Mouse (Mus musculus): ENCODE data around the gene Scamp2. TPM values are rescaled to one million over a fixed set of nuclear protein-coding genes. Genes with fewer than 3 reads are reported as not detected.

The Scamp2 gene
- polyA plus RNA-seq, 1 experiment from 2014 or later: 53.4 TPM

DNA sequence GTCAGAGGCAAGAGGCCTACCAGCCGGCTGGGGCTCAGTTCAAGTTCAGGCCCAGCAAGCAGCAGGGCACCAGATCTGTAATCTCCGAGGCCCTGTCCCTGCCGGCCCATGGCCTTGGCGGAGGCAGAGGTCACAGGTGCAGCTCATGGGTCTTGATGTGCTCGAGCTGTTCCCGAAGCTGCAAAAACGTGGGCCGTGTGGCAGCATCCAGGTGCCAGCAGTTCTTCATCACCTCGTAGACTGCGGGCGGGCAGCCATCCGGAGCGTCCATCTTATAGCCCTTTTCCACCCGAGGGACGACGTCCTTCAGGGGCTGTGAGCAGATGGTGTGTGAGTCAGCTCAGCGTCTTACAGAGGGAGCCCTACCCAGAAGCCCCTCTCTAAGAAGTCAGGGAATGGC is 66.4 kb downstream of the Scamp2 start:
- H3K9me3 ChIP-seq (replicated peaks; ENCODE audit: control insufficient read depth, low read length): no peaks in the 10 kb centered on the region
- H3K9ac ChIP-seq (ENCODE audit: low read length): no peak overlapping the region
- no peaks in the 10 kb centered on the region for H3K27me3 ChIP-seq (ENCODE audit: control insufficient read depth, insufficient read depth, low read length)
- no peaks in the 10 kb centered on the region for H3K4me1 ChIP-seq (ENCODE audit: control insufficient read depth, insufficient read depth, low read length)
- H3K27ac ChIP-seq (ENCODE audit: low read length): no peak overlapping the region
- no peak overlapping the region for H3K4me2 ChIP-seq (ENCODE audit: low read depth, low read length)
- WGBS: 90% methylated on average over 17 of the region's 17 CpGs
- no peak for ATAC-seq (replicated peaks; ENCODE audit: extremely low read depth, insufficient read depth, low FRiP score)
- peaks cover 35% of the 10 kb centered on the region for H3K36me3 ChIP-seq (ENCODE audit: control insufficient read depth, insufficient read depth)
- no peak overlapping the region for H3K4me3 ChIP-seq (ENCODE audit: low read length)

DNA sequence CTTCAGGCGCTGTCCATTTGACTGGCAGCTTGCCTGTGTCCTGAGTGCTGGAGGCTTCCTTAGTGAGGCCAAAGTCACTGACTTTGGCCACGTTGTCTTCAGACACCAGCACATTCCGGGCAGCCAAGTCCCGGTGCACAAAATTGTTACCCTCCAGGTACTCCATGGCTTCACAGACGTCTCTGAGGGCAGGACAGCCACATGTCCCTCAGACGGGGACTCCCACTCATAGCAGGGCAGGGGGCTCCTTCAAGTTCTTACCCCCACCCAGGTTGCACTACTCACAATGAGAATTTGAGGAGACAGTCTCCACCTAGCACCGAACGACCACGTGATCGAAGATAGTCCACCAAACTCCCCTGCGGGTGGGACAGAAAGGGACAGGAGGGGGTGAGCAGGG is 67.1 kb downstream of the Scamp2 start:
- Histone ChIP-seq H3K9me3 (replicated peaks; ENCODE audit: control insufficient read depth, low read length) (no peaks in the 10 kb centered on the region), H3K4me1 (ENCODE audit: control insufficient read depth, insufficient read depth, low read length) (no peaks in the 10 kb centered on the region), H3K9ac (ENCODE audit: low read length) (no peak overlapping the region), H3K27ac (ENCODE audit: low read length) (no peak overlapping the region), H3K4me3 (ENCODE audit: low read length) (no peak overlapping the region), H3K27me3 (ENCODE audit: control insufficient read depth, insufficient read depth, low read length) (no peaks in the 10 kb centered on the region), H3K4me2 (ENCODE audit: low read depth, low read length) (no peak overlapping the region), H3K36me3 (ENCODE audit: control insufficient read depth, insufficient read depth) (peaks cover 35% of the 10 kb centered on the region)
- WGBS: 89% methylated on average over 11 of the region's 11 CpGs
- no peak for ATAC-seq (replicated peaks; ENCODE audit: extremely low read depth, insufficient read depth, low FRiP score)

DNA sequence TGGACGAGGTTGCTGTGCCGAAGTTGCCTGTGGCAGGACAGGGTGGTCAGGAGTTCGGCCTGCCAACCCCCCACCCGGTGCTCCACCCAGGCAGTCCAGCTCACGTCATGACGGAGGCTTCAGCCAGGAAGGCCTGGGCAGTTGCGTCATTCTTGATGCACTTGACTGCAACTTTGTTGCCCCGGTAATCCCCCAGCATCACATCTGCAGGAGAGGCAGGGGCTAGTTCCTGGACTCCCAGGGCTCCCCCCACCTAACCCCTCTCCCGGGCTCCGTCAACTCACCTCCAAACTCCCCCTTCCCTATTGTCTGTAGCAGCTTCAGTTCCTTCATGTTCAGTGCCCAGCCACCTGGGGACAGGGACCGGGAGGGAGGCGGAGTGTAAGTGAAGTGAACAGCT is 68.0 kb downstream of the Scamp2 start:
- Histone ChIP-seq H3K4me2 (ENCODE audit: low read depth, low read length) (no peak overlapping the region), H3K9me3 (replicated peaks; ENCODE audit: control insufficient read depth, low read length) (no peaks in the 10 kb centered on the region), H3K36me3 (ENCODE audit: control insufficient read depth, insufficient read depth) (peaks cover 35% of the 10 kb centered on the region), H3K9ac (ENCODE audit: low read length) (no peak overlapping the region), H3K27me3 (ENCODE audit: control insufficient read depth, insufficient read depth, low read length) (no peaks in the 10 kb centered on the region), H3K4me1 (ENCODE audit: control insufficient read depth, insufficient read depth, low read length) (peaks cover 4% of the 10 kb centered on the region), H3K27ac (ENCODE audit: low read length) (no peak overlapping the region), H3K4me3 (ENCODE audit: low read length) (no peak overlapping the region)
- WGBS: 86% methylated on average over 12 of the region's 12 CpGs
- ATAC-seq (replicated peaks; ENCODE audit: extremely low read depth, insufficient read depth, low FRiP score): no peak

DNA sequence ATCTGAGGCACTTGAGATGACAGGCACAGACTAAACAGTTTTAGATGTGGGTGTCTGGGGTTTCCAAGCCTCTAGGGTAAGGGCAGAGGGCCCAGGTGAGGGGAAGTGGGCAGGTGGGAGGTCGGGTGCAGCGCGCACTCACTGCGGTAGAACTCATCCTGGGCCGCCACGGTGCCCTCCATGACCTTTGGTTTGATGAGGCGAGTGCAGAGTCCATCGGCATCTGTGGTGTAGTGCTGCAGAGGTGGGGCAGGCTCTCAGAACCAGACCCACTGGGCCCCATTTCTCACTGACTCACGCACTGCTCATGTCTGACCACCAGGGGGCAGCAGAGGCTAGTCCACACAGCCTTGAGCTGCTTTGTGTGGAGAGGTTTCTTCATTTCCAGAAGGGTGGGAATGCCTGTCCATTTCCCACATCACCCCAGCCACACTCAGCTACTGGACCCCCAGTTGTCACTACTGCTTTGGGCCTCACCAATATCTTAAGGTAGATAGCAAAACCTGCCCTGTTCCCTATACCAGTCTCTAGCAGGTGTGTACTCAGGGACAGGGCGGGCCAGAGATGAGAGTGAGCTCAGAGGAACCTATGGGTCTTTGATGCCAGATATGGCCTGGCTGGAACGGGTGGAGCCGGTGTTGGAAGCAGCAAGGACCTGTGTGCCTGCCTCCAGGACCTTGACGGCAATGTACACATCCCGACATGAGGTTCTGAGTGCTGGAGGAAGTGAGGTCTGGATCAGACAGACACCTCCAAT is 68.6 kb downstream of the Scamp2 start:
- H3K4me1 ChIP-seq (ENCODE audit: control insufficient read depth, insufficient read depth, low read length): peaks cover 9% of the 10 kb centered on the region
- no peaks in the 10 kb centered on the region for H3K27me3 ChIP-seq (ENCODE audit: control insufficient read depth, insufficient read depth, low read length)
- H3K4me2 ChIP-seq (ENCODE audit: low read depth, low read length): no peak overlapping the region
- no peak overlapping the region for H3K9ac ChIP-seq (ENCODE audit: low read length)
- H3K4me3 ChIP-seq (ENCODE audit: low read length): no peak overlapping the region
- ATAC-seq (replicated peaks; ENCODE audit: extremely low read depth, insufficient read depth, low FRiP score): peak; percentile 68
- WGBS: 65% methylated on average over 14 of the region's 14 CpGs
- H3K9me3 ChIP-seq (replicated peaks; ENCODE audit: control insufficient read depth, low read length): no peaks in the 10 kb centered on the region
- peaks cover 35% of the 10 kb centered on the region for H3K36me3 ChIP-seq (ENCODE audit: control insufficient read depth, insufficient read depth)
- no peak overlapping the region for H3K27ac ChIP-seq (ENCODE audit: low read length)

DNA sequence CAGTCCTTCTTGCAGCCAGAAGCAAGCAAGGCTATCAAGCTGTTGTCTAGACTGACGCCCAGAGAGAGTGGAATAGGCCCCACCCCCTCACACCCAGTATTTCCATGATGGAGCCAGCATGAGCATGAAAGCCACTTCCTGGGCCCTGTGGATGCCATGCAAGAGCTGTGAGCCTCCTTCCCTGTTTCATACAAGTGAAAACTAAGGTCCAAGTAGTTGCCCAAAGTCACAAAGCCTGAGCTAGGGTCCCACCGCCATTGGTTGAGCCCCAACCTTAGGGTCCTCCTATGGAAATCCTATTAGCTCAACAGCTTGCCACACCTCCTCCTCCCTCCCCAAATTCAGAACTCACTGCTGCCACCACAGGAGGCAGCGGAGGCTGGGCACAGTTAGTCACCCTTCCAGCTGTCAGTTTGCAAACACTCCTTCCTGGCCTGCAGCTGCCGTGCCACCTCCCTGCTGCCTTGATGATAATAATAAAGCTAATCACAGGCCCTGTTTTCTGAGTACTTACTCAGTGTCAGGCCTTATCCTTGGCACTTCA is 72.8 kb downstream of the Scamp2 start:
- Histone ChIP-seq H3K9ac (ENCODE audit: low read length) (no peak overlapping the region), H3K4me3 (ENCODE audit: low read length) (no peak overlapping the region), H3K9me3 (replicated peaks; ENCODE audit: control insufficient read depth, low read length) (no peaks in the 10 kb centered on the region), H3K4me1 (ENCODE audit: control insufficient read depth, insufficient read depth, low read length) (peaks cover 31% of the 10 kb centered on the region), H3K36me3 (ENCODE audit: control insufficient read depth, insufficient read depth) (peaks cover 9% of the 10 kb centered on the region), H3K27me3 (ENCODE audit: control insufficient read depth, insufficient read depth, low read length) (no peaks in the 10 kb centered on the region), H3K4me2 (ENCODE audit: low read depth, low read length) (no peak overlapping the region), H3K27ac (ENCODE audit: low read length) (no peak overlapping the region)
- ATAC-seq (replicated peaks; ENCODE audit: extremely low read depth, insufficient read depth, low FRiP score): no peak
- 38% methylated on average over 4 of the region's 4 CpGs for WGBS

DNA sequence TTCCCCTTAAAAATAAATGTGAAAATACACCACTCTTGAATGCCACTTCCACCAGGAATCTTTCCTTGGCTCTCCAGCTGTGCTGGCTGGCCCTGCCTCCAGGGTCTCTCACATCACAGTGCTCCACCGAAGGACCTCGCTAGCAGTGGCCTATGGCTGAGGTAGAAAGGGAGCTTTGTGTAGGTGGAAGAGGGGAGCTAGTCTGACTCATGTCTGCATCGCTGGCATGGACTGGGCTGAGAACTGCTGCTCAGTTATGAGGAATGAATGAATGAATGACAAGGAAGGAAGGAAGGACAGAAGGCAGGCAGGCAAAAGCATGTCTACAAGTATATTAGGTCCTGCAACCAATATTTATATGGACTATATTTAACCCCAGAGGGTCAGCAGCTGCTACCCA is 76.5 kb downstream of the Scamp2 start:
- Histone ChIP-seq H3K27me3 (ENCODE audit: control insufficient read depth, insufficient read depth, low read length) (no peaks in the 10 kb centered on the region), H3K27ac (ENCODE audit: low read length) (peak overlapping the region; percentile 94), H3K36me3 (ENCODE audit: control insufficient read depth, insufficient read depth) (no peaks in the 10 kb centered on the region; the same call in 1 of the 2 replicates), H3K9ac (ENCODE audit: low read length) (peak overlapping the region; percentile 66), H3K4me3 (ENCODE audit: low read length) (no peak overlapping the region; the same call in 1 of the 2 replicates), H3K9me3 (replicated peaks; ENCODE audit: control insufficient read depth, low read length) (no peaks in the 10 kb centered on the region), H3K4me1 (ENCODE audit: control insufficient read depth, insufficient read depth, low read length) (peaks cover 62% of the 10 kb centered on the region), H3K4me2 (ENCODE audit: low read depth, low read length) (peak overlapping the region; percentile 54; the same call in 1 of the 2 replicates)
- 31% methylated on average over 3 of the region's 3 CpGs for WGBS
- no peak for ATAC-seq (replicated peaks; ENCODE audit: extremely low read depth, insufficient read depth, low FRiP score)

DNA sequence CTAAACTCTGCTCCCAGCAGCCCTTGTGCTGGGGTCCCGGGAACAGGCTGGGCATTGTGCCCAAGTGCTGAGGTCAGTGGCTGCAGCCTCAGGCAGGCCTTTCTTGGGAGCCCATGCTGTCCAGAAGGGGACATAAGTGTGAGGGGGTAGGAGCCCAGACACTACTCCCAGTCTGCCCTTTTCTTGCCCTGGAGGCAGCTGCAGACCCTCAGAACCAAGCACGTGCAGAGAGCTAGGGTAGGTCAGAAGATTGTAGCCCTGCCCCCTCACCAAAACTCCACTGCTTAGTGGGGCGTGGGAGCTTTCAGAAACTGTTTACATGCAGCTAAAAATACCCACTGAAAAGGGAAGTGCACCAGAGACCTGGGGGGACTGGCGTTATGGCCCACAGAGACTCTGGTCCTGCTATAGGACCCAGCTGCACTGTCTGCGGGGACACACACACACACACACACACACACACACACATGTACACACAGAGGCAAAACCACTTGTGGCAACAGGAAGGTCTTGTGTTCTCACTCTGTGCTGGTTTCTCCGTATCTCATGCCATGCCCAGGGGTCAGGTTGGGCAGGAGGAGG is 77.1 kb downstream of the Scamp2 start:
- H3K9me3 ChIP-seq (replicated peaks; ENCODE audit: control insufficient read depth, low read length): no peaks in the 10 kb centered on the region
- H3K27me3 ChIP-seq (ENCODE audit: control insufficient read depth, insufficient read depth, low read length): no peaks in the 10 kb centered on the region
- H3K4me1 ChIP-seq (ENCODE audit: control insufficient read depth, insufficient read depth, low read length): peaks cover 65% of the 10 kb centered on the region
- ATAC-seq (replicated peaks; ENCODE audit: extremely low read depth, insufficient read depth, low FRiP score): peak; percentile 67
- H3K27ac ChIP-seq (ENCODE audit: low read length): peak overlapping the region; percentile 94
- H3K4me3 ChIP-seq (ENCODE audit: low read length): peak overlapping the region; percentile 16
- no peaks in the 10 kb centered on the region; the same call in 1 of the 2 replicates for H3K36me3 ChIP-seq (ENCODE audit: control insufficient read depth, insufficient read depth)
- peak overlapping the region; percentile 54 for H3K4me2 ChIP-seq (ENCODE audit: low read depth, low read length)
- peak overlapping the region; percentile 66 for H3K9ac ChIP-seq (ENCODE audit: low read length)
- WGBS: 5% methylated on average over 6 of the region's 6 CpGs

All from heart, embryonic 16.5 days (tissue).